Mouse (Mus musculus): ENCODE results near the gene Mst1r.

The Mst1r gene

GRCm38 (mm10) chr9:107906252-107906966, at the start of gene Mst1r:
Mst1r (plus strand) TSS chr9:107906873.
- DNase-seq = peak; percentile 32

- DNase-seq = no peak
These were observed 48.3 kb upstream of the Mst1r start for GRCm38 (mm10) chr9:107858343-107858742.

- DNase-seq = no peak
These were observed 42.2 kb upstream of the Mst1r start for GRCm38 (mm10) chr9:107864493-107864892.

- no peak for DNase-seq
These were observed 40.6 kb upstream of the Mst1r start for GRCm38 (mm10) chr9:107866081-107866480.

- DNase-seq = peak; percentile 96
These were observed 34.1 kb upstream of the Mst1r start for GRCm38 (mm10) chr9:107872350-107873098.

- no peak for DNase-seq
These were observed 33.5 kb upstream of the Mst1r start, which contains the start of gene Rbm6 for GRCm38 (mm10) chr9:107873137-107873536. Rbm6 (minus strand) TSS chr9:107873237.

- no peak for DNase-seq
These were observed 26.3 kb upstream of the Mst1r start for GRCm38 (mm10) chr9:107880411-107880810.

- peak; percentile 95 for DNase-seq
These were observed 18.8 kb upstream of the Mst1r start, which contains the start of gene Mon1a for GRCm38 (mm10) chr9:107887804-107888266. Mon1a (plus strand) TSS chr9:107888151.

- peak; percentile 62 for DNase-seq
These were observed 18.3 kb upstream of the Mst1r start for GRCm38 (mm10) chr9:107888267-107888850.

GRCm38 (mm10) chr9:107890260-107890659, 16.4 kb upstream of the Mst1r start:
- no peak for DNase-seq

- DNase-seq = no peak
These were observed 15.7 kb upstream of the Mst1r start for GRCm38 (mm10) chr9:107891023-107891422.

GRCm38 (mm10) chr9:107898563-107898962, 8.1 kb upstream of the Mst1r start:
- DNase-seq = no peak

- DNase-seq = peak; percentile 43
These were observed 6.8 kb upstream of the Mst1r start for GRCm38 (mm10) chr9:107899855-107900254.

GRCm38 (mm10) chr9:107900840-107901626, 5.6 kb upstream of the Mst1r start:
- peak; percentile 95 for DNase-seq

GRCm38 (mm10) chr9:107901627-107901914, 5.1 kb upstream of the Mst1r start:
- no peak for DNase-seq

GRCm38 (mm10) chr9:107904726-107905125, 1.9 kb upstream of the Mst1r start:
- DNase-seq = peak; percentile 84

GRCm38 (mm10) chr9:107906967-107907800, 511 bp downstream of the Mst1r start:
- DNase-seq = no peak

GRCm38 (mm10) chr9:107907801-107908120, 1.1 kb downstream of the Mst1r start:
- no peak for DNase-seq

GRCm38 (mm10) chr9:107908410-107909158, 1.9 kb downstream of the Mst1r start:
- DNase-seq = no peak

- no peak for DNase-seq
These were observed 3.5 kb downstream of the Mst1r start for GRCm38 (mm10) chr9:107910025-107910769.
